Mouse (Mus musculus) liver, embryonic 14.5 days (tissue): ENCODE results near the gene Pheta1.

Source experiments
- CTCF ChIP-seq: IDR thresholded peaks from 2 replicates; pipeline ENCODE4 v1.5.1; 2016; ENCODE audit warnings: antibody characterized with exemption, low read depth, control low read depth
- EP300 ChIP-seq: IDR thresholded peaks from 2 replicates; pipeline ENCODE4 v1.6.1; 2016; ENCODE audit warnings: antibody characterized with exemption, low read depth

DNA sequence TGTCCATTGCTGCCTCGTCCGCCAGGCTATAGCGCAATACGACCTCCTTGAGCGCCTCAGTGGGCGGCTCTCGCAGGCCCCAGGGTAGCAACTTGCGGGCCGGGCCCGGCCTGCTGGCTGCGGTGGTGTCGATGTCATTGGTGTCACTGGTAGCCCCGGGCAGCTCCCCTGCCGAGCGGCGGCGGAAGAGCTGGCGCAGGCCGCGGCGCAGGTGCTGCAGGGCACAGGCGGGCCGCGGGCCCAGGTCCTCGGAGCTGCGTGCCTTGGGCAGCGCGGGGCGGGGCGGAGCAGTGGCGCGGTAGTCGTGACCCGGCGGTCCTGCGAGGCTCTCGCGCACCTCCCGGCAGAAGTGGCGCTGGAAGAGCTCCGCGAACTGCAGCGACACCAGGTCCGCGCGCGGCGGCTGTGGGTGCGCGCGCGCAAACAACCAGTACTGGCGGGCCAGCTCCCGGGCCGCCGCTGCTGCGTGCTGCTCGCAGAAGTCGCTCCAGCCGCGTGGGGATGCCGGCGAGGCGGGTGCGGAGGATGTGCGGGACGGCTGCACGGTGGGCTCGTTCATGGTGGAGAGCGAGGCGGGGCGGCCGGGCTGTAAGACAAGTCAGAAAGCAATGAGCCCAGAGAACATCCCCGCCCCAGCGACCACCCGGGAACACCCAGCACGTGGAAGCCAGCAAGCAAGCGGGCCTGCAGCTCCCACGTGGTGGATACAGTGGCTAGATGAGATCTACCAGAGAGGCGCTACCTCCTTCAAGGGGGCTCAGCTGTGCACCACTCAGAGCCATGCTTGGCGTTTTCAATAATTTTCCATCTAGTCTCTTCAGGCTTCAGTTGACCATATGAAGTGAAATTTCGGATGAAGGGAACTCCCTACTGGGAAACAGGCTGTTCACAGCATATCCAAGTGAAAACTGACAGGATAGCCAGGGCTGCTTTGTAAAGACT is 20.0 kb upstream of the Pheta1 start:
- TF ChIP-seq CTCF (no peak), EP300 (no peak)
